Mouse (Mus musculus) kidney, adult 2 months (tissue): ENCODE measurements around the gene Tmem178b.

Experiments
- CTCF ChIP-seq: fragments of 200-500 bp; conservative IDR thresholded peaks from 2 replicates; pipeline ENCODE4 v1.5.1; 2011; ENCODE audit warnings: low read depth, mild to moderate bottlenecking, control low read depth, low read length, moderate library complexity, mixed read lengths; ENCODE audit not compliant: insufficient read depth, insufficient read length
- POLR2A ChIP-seq: fragments of 200-500 bp; IDR thresholded peaks from one replicate; pipeline ENCODE4 v1.6.1; 2011; ENCODE audit warnings: low read depth, low read length, control low read depth

DNA sequence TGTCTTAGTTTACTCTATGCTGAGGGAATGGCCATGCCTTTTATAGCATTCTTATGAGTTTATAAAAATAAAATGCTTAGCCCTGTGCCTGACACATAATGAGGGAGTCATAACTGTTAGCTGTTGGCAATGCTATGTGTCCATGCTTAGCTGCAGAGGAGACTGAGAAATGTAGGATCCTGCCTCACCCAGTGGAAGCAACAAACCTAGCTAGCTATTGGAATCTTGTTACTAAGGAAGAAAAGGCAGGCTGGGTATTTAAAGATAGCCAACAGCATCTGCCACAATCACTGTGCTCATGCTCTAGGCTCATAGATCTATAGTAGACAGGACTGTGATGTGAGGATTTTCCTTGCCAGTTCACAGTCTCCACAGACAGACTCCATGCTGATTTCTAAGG lies 97.2 kb downstream of the Tmem178b start:
- TF ChIP-seq POLR2A = no peak
- TF ChIP-seq CTCF = no peak
